Mouse (Mus musculus): Measurements from ENCODE around the gene Mns1.
"Not testable (repeated sequence)": the region's sequence is repeated elsewhere in the genome, so short reads cannot be mapped to it uniquely, and the experiment has no call there.

Gene Mns1

GRCm38 (mm10) chr9:72437822-72438701, at the start of gene Mns1:
Mns1 (plus strand) TSS chr9:72438011.
- peak; percentile 94 for DNase-seq

- DNase-seq: no peak
Measured at GRCm38 (mm10) chr9:72388934-72389333, 48.9 kb upstream of the Mns1 start.

GRCm38 (mm10) chr9:72389431-72390002, 48.3 kb upstream of the Mns1 start:
- no peak for DNase-seq

GRCm38 (mm10) chr9:72390321-72391077, 47.3 kb upstream of the Mns1 start:
- no peak for DNase-seq

GRCm38 (mm10) chr9:72392686-72393085, 45.1 kb upstream of the Mns1 start:
- DNase-seq: no peak

- DNase-seq: no peak
Measured at GRCm38 (mm10) chr9:72393238-72393637, 44.6 kb upstream of the Mns1 start.

GRCm38 (mm10) chr9:72393869-72394341, 43.9 kb upstream of the Mns1 start:
- DNase-seq: no peak

- no peak for DNase-seq
Measured at GRCm38 (mm10) chr9:72400121-72400520, 37.7 kb upstream of the Mns1 start.

GRCm38 (mm10) chr9:72401769-72402168, 36.0 kb upstream of the Mns1 start:
- not testable (repeated sequence) for DNase-seq

GRCm38 (mm10) chr9:72403421-72403820, 34.4 kb upstream of the Mns1 start:
- no peak for DNase-seq

GRCm38 (mm10) chr9:72404446-72404845, 33.4 kb upstream of the Mns1 start:
- no peak for DNase-seq

GRCm38 (mm10) chr9:72404934-72405333, 32.9 kb upstream of the Mns1 start:
- DNase-seq: no peak

- no peak for DNase-seq
Measured at GRCm38 (mm10) chr9:72405882-72406638, 31.8 kb upstream of the Mns1 start.

- peak; percentile 72 for DNase-seq
Measured at GRCm38 (mm10) chr9:72408131-72408586, 29.7 kb upstream of the Mns1 start.

- no peak for DNase-seq
Measured at GRCm38 (mm10) chr9:72409381-72410225, 28.2 kb upstream of the Mns1 start.

- DNase-seq: no peak
Measured at GRCm38 (mm10) chr9:72411746-72412145, 26.1 kb upstream of the Mns1 start.

GRCm38 (mm10) chr9:72418443-72418842, 19.4 kb upstream of the Mns1 start:
- DNase-seq: no peak

GRCm38 (mm10) chr9:72420490-72420889, 17.3 kb upstream of the Mns1 start:
- DNase-seq: no peak

- no peak for DNase-seq
Measured at GRCm38 (mm10) chr9:72422284-72422683, 15.5 kb upstream of the Mns1 start.

GRCm38 (mm10) chr9:72422753-72423152, 15.1 kb upstream of the Mns1 start:
- no peak for DNase-seq

- no peak for DNase-seq
Measured at GRCm38 (mm10) chr9:72425300-72425850, 12.4 kb upstream of the Mns1 start.
